Mouse (Mus musculus) neural tube, embryonic 15.5 days (tissue): Measurements from ENCODE around the gene Ssrp1. TPM values are rescaled to one million over a fixed set of nuclear protein-coding genes. Genes with fewer than 3 reads are reported as not detected.

Experiments
- ATAC-seq: fragments of 200-750 bp; cut with Nextera tagmentation; 2 replicates; pipeline ENCODE4 v1.8.0; 2017; ENCODE audit warnings: mild to moderate bottlenecking, moderate TSS enrichment, moderate library complexity; ENCODE audit not compliant: low FRiP score
- H3K27ac ChIP-seq: fragments of 300-500 bp; sonication (generic); replicated peaks from 2 replicates; pipeline ENCODE4 v1.5.1; 2015; ENCODE audit warnings: mild to moderate bottlenecking, inconsistent platforms
- H3K27me3 ChIP-seq: fragments of 300-500 bp; sonication (generic); replicated peaks from 2 replicates; pipeline ENCODE4 v1.6.1; 2015; ENCODE audit warnings: inconsistent platforms
- H3K36me3 ChIP-seq: fragments of 300-500 bp; sonication (generic); 2 replicates; pipeline ENCODE4 v1.6.1; 2015; ENCODE audit warnings: inconsistent platforms
- H3K4me1 ChIP-seq: fragments of 300-500 bp; sonication (generic); 2 replicates; pipeline ENCODE4 v1.6.1; 2015; ENCODE audit warnings: inconsistent platforms
- H3K4me2 ChIP-seq: fragments of 300-500 bp; sonication (generic); 2 replicates; pipeline ENCODE4 v1.6.1; 2015; ENCODE audit warnings: inconsistent platforms, mild to moderate bottlenecking, moderate library complexity
- H3K4me3 ChIP-seq: fragments of 300-500 bp; sonication (generic); replicated peaks from 2 replicates; pipeline ENCODE4 v1.5.1; 2015; ENCODE audit warnings: mild to moderate bottlenecking, inconsistent platforms
- H3K9ac ChIP-seq: fragments of 300-500 bp; sonication (generic); replicated peaks from 2 replicates; pipeline ENCODE4 v1.6.1; 2015; ENCODE audit warnings: mild to moderate bottlenecking, inconsistent platforms
- H3K9me3 ChIP-seq: fragments of 300-500 bp; sonication (generic); replicated peaks from 2 replicates; pipeline ENCODE4 v1.6.1; 2016; ENCODE audit warnings: inconsistent platforms
- WGBS: fragments of 180-500 bp; shearing (Covaris S2); methylation state at CpG from one replicate; pipeline ENCODE4 v1.1.7; 2015; ENCODE audit warnings: mixed read lengths; 5-methylcytosine and 5-hydroxymethylcytosine counted together
- polyA plus RNA-seq: library from polyadenylated mRNA; unstranded; fragments of >200 nt; fragmentation: Nextera tagmentation; extraction: Ambion mirVana; gene quantifications from 2 replicates; pipeline ENCODE4 v1.2.1, GENCODE M21; 2015

Ssrp1 gene
- polyA plus RNA-seq, 1 experiment from 2014 or later, result 146 TPM

DNA sequence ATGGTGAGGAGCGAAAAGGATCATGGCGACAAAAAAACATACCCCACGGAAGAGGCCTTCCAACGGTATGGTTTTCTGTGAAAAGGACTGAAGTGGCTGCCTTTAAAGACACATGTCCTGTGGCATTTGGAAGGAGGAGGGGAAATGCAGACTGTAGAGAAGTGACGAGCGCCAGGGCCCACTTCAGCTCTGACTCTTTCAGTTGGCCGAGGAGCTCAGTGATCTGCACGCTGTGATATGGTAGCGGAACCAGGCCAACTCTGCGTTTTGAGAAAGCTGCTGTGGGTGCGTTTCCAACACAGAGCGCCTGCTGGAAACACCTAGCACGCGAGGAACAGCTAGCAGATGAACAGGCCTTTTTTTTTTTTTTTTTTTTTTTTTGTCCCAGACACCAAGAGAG lies 24.4 kb upstream of the Ssrp1 start:
- Histone ChIP-seq H3K4me2 (no peak overlapping the region), H3K9me3 (no peaks in the 10 kb centered on the region), H3K4me3 (no peak overlapping the region), H3K27me3 (no peaks in the 10 kb centered on the region), H3K9ac (no peak overlapping the region), H3K4me1 (no peaks in the 10 kb centered on the region; the same call in 1 of the 2 replicates), H3K36me3 (no peaks in the 10 kb centered on the region), H3K27ac (no peak overlapping the region)
- 91% methylated on average over 14 of the region's 14 CpGs for WGBS
- ATAC-seq, result no peak

GRCm38 (mm10) chr2:85013826-85014587 lies 23.0 kb upstream of the Ssrp1 start:
- WGBS, result 83% methylated on average over 5 of the region's 5 CpGs
- no peak for ATAC-seq
- Histone ChIP-seq H3K9ac (no peak overlapping the region), H3K4me2 (no peak overlapping the region), H3K4me1 (no peaks in the 10 kb centered on the region; the same call in 1 of the 2 replicates), H3K36me3 (no peaks in the 10 kb centered on the region), H3K27ac (no peak overlapping the region), H3K27me3 (no peaks in the 10 kb centered on the region), H3K9me3 (no peaks in the 10 kb centered on the region), H3K4me3 (no peak overlapping the region)

GRCm38 (mm10) chr2:85014588-85014982 lies 22.4 kb upstream of the Ssrp1 start:
- Histone ChIP-seq H3K4me2 (no peak overlapping the region), H3K36me3 (no peaks in the 10 kb centered on the region), H3K4me1 (no peaks in the 10 kb centered on the region; the same call in 1 of the 2 replicates), H3K9me3 (no peaks in the 10 kb centered on the region), H3K9ac (no peak overlapping the region), H3K27me3 (no peaks in the 10 kb centered on the region), H3K27ac (no peak overlapping the region), H3K4me3 (no peak overlapping the region)
- no peak for ATAC-seq
- 27% methylated on average over 3 of the region's 3 CpGs for WGBS

GRCm38 (mm10) chr2:85022043-85022442 lies 15.0 kb upstream of the Ssrp1 start:
- ATAC-seq, result no peak

GRCm38 (mm10) chr2:85026178-85026577 lies 10.9 kb upstream of the Ssrp1 start:
- Histone ChIP-seq H3K4me3 (no peak overlapping the region), H3K4me1 (no peaks in the 10 kb centered on the region), H3K27me3 (no peaks in the 10 kb centered on the region), H3K27ac (no peak overlapping the region), H3K36me3 (no peaks in the 10 kb centered on the region), H3K9ac (no peak overlapping the region), H3K4me2 (no peak overlapping the region), H3K9me3 (no peaks in the 10 kb centered on the region)
- ATAC-seq, result no peak
- 87% methylated on average over 3 of the region's 3 CpGs for WGBS

More at GRCm38 (mm10) chr2:85022043-85022442, 15.0 kb upstream of the Ssrp1 start:
- Histone ChIP-seq H3K9ac (no peak overlapping the region), H3K36me3 (no peaks in the 10 kb centered on the region), H3K4me2 (no peak overlapping the region), H3K4me3 (no peak overlapping the region), H3K9me3 (no peaks in the 10 kb centered on the region), H3K27ac (no peak overlapping the region), H3K4me1 (no peaks in the 10 kb centered on the region), H3K27me3 (no peaks in the 10 kb centered on the region)
- WGBS, result 20% methylated on average over 4 of the region's 4 CpGs

- WGBS, result 72% methylated on average over 5 of the region's 5 CpGs
These were observed 9.8 kb upstream of the Ssrp1 start for GRCm38 (mm10) chr2:85027281-85027680.

GRCm38 (mm10) chr2:85029897-85030296 lies 7.1 kb upstream of the Ssrp1 start:
- Histone ChIP-seq H3K4me3 (no peak overlapping the region), H3K27ac (no peak overlapping the region), H3K9ac (no peak overlapping the region), H3K4me2 (no peak overlapping the region), H3K36me3 (no peaks in the 10 kb centered on the region), H3K4me1 (no peaks in the 10 kb centered on the region), H3K27me3 (no peaks in the 10 kb centered on the region), H3K9me3 (no peaks in the 10 kb centered on the region)
- 28% methylated on average over 6 of the region's 6 CpGs for WGBS
- no peak for ATAC-seq

More at GRCm38 (mm10) chr2:85027281-85027680, 9.8 kb upstream of the Ssrp1 start:
- no peak overlapping the region for H3K9ac ChIP-seq
- no peak overlapping the region for H3K4me3 ChIP-seq
- no peak overlapping the region for H3K27ac ChIP-seq
- H3K36me3 ChIP-seq, result no peaks in the 10 kb centered on the region
- H3K27me3 ChIP-seq, result no peaks in the 10 kb centered on the region
- no peaks in the 10 kb centered on the region for H3K9me3 ChIP-seq
- H3K4me1 ChIP-seq, result no peaks in the 10 kb centered on the region
- no peak for ATAC-seq
- no peak overlapping the region for H3K4me2 ChIP-seq

DNA sequence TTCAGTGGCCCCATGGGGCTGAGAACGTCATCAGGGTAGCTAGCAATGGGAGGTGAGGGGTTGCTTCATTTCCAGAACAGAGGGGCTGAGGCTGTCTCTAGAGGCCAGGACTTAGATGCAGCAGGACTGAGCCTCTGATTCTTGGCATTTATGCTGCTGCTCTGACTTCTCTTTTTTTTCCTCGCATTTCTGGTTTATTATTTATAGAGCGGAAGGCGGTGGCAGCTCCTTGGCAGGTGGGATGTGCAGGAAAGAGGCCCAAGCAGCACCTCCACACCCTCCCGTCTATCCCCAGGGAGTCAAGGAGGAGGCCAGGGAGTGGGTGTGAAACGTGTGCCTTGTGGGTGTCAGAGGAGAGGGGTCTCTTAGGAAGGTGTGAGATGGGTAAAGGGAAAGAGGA lies 6.0 kb upstream of the Ssrp1 start:
- Histone ChIP-seq H3K36me3 (no peaks in the 10 kb centered on the region), H3K9me3 (no peaks in the 10 kb centered on the region), H3K4me3 (no peak overlapping the region), H3K9ac (no peak overlapping the region), H3K4me1 (no peaks in the 10 kb centered on the region), H3K4me2 (no peak overlapping the region), H3K27ac (no peak overlapping the region), H3K27me3 (no peaks in the 10 kb centered on the region)
- 70% methylated on average over 6 of the region's 6 CpGs for WGBS
- ATAC-seq, result no peak

- H3K4me1 ChIP-seq, result peaks cover 11% of the 10 kb centered on the region
These were observed 3.9 kb upstream of the Ssrp1 start for GRCm38 (mm10) chr2:85033121-85033520.

GRCm38 (mm10) chr2:85034169-85034568 lies 2.9 kb upstream of the Ssrp1 start:
- ATAC-seq, result no peak

More at GRCm38 (mm10) chr2:85033121-85033520, 3.9 kb upstream of the Ssrp1 start:
- Histone ChIP-seq H3K27me3 (no peaks in the 10 kb centered on the region), H3K27ac (no peak overlapping the region), H3K9me3 (no peaks in the 10 kb centered on the region), H3K4me2 (no peak overlapping the region), H3K9ac (no peak overlapping the region), H3K36me3 (no peaks in the 10 kb centered on the region), H3K4me3 (no peak overlapping the region)
- no peak for ATAC-seq
- 85% methylated on average over 2 of the region's 2 CpGs for WGBS

GRCm38 (mm10) chr2:85036507-85037046 lies 457 bp upstream of the Ssrp1 start:
- Histone ChIP-seq H3K27ac (peak overlapping the region; percentile 84), H3K4me3 (peak overlapping the region; percentile 81), H3K9ac (peak overlapping the region; percentile 92), H3K36me3 (peaks cover 25% of the 10 kb centered on the region), H3K4me2 (peak overlapping the region; percentile 62), H3K4me1 (peaks cover 17% of the 10 kb centered on the region), H3K27me3 (no peaks in the 10 kb centered on the region), H3K9me3 (no peaks in the 10 kb centered on the region)
- peak; percentile 37 for ATAC-seq
- 9% methylated on average over 11 of the region's 11 CpGs for WGBS

More at GRCm38 (mm10) chr2:85034169-85034568, 2.9 kb upstream of the Ssrp1 start:
- Histone ChIP-seq H3K4me3 (no peak overlapping the region), H3K4me2 (no peak overlapping the region), H3K27ac (no peak overlapping the region), H3K4me1 (peaks cover 17% of the 10 kb centered on the region), H3K9ac (no peak overlapping the region), H3K36me3 (peaks cover under 1% of the 10 kb centered on the region; the same call in 1 of the 2 replicates), H3K9me3 (no peaks in the 10 kb centered on the region), H3K27me3 (no peaks in the 10 kb centered on the region)
- WGBS, result 83% methylated on average over 7 of the region's 7 CpGs

GRCm38 (mm10) chr2:85038336-85038735 lies 1.3 kb downstream of the Ssrp1 start:
- H3K9ac ChIP-seq, result peak overlapping the region; percentile 92
- WGBS, result 89% methylated on average over 13 of the region's 13 CpGs
- H3K36me3 ChIP-seq, result peaks cover 42% of the 10 kb centered on the region
- H3K4me3 ChIP-seq, result peak overlapping the region; percentile 81
- no peak overlapping the region for H3K27ac ChIP-seq
- peak overlapping the region; percentile 62 for H3K4me2 ChIP-seq
- H3K9me3 ChIP-seq, result no peaks in the 10 kb centered on the region
- H3K4me1 ChIP-seq, result peaks cover 17% of the 10 kb centered on the region
- no peaks in the 10 kb centered on the region for H3K27me3 ChIP-seq
- no peak for ATAC-seq
